Mouse (Mus musculus): ENCODE results near the gene Srrm2.
"Not testable (repeated sequence)": the region's sequence is repeated elsewhere in the genome, so short reads cannot be mapped to it uniquely, and the experiment has no call there.

The Srrm2 gene

DNA sequence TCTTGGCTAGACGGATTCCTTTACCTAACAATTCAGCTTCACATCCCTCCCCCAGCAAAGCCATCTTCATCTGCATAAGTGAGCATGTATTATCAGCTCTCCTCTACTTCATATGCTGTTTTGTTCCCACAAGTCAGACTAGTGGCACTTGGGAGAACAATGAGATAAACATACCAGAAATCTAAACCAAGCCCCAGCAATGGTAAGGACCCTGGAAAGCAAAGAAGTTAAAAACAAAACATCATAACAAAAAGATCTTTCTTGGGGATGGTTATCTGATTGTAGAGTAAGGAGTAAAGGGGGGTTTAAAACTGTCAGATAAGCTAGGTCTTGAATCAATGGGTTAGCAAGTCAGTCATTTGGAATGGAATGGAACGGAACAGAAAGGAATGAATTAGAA is 19.8 kb upstream of the Srrm2 start:
- no peak for DNase-seq (ENCODE audit: low spot score)

- peak; percentile 12 for DNase-seq (ENCODE audit: low spot score)
Observed at GRCm38 (mm10) chr17:23770896-23771283, 19.4 kb upstream of the Srrm2 start.

DNA sequence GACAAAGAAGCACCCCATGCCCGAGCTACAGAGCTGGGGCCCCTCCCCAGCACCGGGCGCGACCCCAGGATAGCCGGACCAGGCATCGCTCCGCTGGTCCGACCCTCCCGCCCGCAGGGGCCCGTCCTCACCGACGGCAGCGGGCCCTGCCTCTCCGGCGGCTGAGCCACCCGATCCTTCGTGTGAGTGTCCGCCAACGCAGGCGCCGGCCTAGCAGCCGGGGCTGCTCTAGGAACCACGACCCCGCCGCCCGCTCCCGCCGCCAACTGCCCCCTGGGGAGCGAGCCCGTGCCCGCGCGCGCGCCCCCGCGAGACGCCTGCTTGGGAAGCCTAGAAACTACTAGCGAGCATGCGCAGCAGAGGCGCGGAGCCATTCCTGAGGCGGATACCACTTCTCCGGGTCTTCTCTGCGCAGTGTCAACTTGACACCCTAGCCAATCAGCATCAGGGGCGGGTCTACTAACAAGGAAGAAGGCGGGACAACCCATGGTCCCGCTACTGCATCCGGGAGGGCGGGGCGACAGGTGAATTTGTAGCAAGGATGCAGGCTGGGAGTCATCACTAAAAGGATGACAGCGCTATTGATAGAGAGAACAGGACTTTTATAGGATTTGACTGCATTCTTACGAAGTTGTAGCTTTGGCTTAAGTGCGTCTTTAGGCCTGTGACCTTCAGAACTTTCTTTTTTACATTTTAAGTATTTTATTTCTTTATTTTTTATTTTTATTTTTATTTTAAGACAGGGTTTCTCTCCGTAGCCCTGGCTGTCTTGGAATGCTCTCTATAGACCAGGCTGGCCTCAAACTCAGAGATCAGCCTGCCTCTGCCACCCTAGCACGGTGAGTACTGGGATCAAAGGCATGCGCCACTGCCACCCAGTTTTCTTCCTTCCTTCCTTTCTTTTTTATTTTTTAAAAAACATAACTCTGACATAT is 18.8 kb upstream of the Srrm2 start, which contains the start of gene Flywch1:
TSS of gene Flywch1 (minus strand) at position 319 of the 935 bp plus-strand sequence.
- DNase-seq (ENCODE audit: low spot score), result peak; percentile 98

- DNase-seq (ENCODE audit: low spot score), result not testable (repeated sequence)
Observed at GRCm38 (mm10) chr17:23772219-23772556, 18.1 kb upstream of the Srrm2 start.

DNA sequence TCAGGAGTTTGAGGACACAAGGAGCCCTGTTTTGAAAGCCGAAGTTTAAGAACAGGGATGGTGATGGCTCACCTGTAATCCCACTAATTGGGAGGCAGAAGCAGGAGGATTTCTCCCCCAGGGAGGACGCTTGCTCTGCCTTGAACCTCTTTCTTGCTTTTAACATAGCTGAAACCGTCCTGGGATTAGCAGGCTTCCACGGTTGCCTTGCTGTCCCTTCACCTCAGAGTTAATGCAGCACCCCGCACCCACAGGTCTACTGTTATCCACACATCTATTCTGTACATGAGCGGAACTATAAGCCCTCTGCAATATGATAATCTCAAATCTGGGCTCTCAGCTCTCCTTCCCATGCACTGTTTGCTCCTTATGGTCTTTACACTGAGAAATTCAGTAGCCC is 16.7 kb upstream of the Srrm2 start:
- no peak for DNase-seq (ENCODE audit: low spot score)

DNA sequence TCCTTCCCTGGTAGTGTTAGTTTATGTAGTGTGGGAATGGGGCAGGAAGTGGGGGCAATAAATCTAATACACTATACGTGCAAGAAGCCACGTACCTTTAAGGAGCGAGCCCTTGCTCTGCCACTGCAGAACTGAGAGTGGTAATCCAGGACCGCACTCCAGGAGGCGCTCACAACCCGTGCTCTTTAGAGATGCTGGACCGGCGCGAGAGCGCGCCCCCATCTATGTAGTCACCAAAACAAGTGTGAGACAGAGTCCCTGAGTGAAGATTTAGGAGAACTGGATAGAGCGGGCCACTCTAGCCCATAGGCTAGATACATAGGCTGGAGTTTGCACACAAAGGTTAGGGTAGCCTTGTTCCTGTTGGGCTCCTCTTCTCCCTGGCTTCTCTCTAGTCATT is 16.2 kb upstream of the Srrm2 start:
- peak; percentile 88 for DNase-seq (ENCODE audit: low spot score)

- no peak for DNase-seq (ENCODE audit: low spot score)
Observed at GRCm38 (mm10) chr17:23776216-23776615, 14.1 kb upstream of the Srrm2 start.

- DNase-seq (ENCODE audit: low spot score), result no peak
Observed at GRCm38 (mm10) chr17:23777141-23777540, 13.2 kb upstream of the Srrm2 start.

DNA sequence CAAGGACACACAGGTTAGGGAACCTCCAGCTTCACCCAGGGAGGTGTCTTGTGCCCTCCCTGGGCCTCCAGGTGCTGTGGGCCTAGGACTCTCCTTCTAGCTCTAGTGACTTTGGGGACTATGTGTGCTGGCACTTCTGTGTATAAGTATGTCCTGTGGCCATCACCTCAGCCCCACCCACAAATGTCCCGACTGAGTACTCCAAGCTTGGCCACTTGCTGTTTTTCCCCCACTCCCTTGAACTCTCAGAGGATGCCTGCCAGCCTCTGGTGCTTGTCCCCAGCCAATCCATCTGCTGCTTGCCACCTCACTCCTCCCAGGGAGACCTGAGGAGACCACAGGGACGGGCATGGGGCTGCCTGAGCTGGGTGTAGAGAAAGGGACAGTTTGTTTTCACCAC is 11.9 kb upstream of the Srrm2 start:
- DNase-seq (ENCODE audit: low spot score), result peak; percentile 38

- DNase-seq (ENCODE audit: low spot score), result no peak
Observed at GRCm38 (mm10) chr17:23783352-23783751, 7.0 kb upstream of the Srrm2 start.

GRCm38 (mm10) chr17:23785561-23786471 is 4.5 kb upstream of the Srrm2 start, which contains the start of gene Flywch2:
Gene Flywch2 (minus strand): TSS chr17:23786081.
- peak; percentile 85 for DNase-seq (ENCODE audit: low spot score)

GRCm38 (mm10) chr17:23786510-23786931 is 3.8 kb upstream of the Srrm2 start:
- no peak for DNase-seq (ENCODE audit: low spot score)

- DNase-seq (ENCODE audit: low spot score), result no peak
Observed at GRCm38 (mm10) chr17:23788973-23789372, 1.4 kb upstream of the Srrm2 start.

DNA sequence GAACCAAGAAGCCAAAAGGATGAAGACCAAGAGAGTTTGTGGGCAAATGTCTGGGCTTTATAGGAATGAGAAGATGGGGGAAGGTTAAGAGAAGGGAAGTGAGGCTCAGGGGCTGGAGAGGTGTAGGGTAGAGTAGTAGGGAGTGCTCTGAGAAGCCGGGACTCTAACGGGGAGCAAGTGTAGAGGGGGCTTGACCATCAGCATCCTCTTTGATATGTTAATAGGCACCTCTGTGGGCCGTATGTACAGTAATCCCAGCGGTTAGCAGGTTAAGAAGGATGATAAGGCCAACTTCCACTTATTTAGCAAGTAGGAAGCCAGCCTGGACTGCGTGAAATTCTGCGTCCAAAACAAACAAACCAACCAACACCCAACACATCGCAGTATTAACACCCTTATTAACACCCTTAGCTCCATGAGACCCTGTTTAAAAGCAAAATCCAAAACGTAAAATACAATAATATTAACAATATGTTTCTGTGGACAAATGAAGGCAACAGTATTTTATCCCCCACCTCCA is 523 bp upstream of the Srrm2 start:
- no peak for DNase-seq (ENCODE audit: low spot score)

- no peak for DNase-seq (ENCODE audit: low spot score)
Observed at GRCm38 (mm10) chr17:23791079-23791357, 686 bp downstream of the Srrm2 start.

GRCm38 (mm10) chr17:23795323-23795722 is 5.0 kb downstream of the Srrm2 start:
- DNase-seq (ENCODE audit: low spot score), result no peak

GRCm38 (mm10) chr17:23797316-23797715 is 7.0 kb downstream of the Srrm2 start:
- DNase-seq (ENCODE audit: low spot score), result no peak

GRCm38 (mm10) chr17:23801627-23802026 is 11.3 kb downstream of the Srrm2 start:
- DNase-seq (ENCODE audit: low spot score), result no peak

DNA sequence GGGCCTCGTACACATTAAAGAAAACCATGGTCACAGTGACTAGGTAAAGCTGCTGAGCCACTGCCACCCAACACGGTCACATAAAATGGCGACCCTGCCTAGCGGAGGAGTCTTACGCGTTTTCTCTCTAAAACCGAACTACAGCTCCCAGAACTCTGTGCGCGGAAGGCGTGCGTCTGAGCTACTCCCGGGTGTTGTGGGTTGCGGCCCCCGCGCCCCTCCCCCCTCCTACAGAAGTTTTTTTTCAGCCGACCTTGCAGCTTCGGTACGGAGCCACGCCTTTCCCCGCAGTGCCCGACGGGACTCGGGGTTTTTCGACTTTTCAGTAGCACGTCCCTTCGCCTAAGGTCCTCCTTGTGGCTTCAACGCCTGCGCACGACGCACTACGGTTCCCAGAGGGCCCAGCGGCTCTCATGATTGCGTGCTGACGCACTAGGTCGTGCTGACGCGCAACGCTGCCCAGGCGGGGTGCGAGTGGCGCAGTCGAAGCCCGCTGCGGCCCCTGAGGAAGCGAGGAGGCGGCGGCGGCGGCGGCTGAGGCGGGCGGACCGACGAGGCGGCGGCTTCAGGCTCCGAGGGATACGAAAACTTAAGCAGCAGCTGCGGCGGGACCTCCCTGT is 12.5 kb downstream of the Srrm2 start:
- DNase-seq (ENCODE audit: low spot score), result peak; percentile 99

- DNase-seq (ENCODE audit: low spot score), result peak; percentile 74
Observed at GRCm38 (mm10) chr17:23803366-23804041, 13.2 kb downstream of the Srrm2 start.

- DNase-seq (ENCODE audit: low spot score), result no peak
Observed at GRCm38 (mm10) chr17:23804426-23805085, 14.2 kb downstream of the Srrm2 start.

Measured in lung, postnatal 25 days (tissue).